Mouse (Mus musculus) inflammation-experienced regulatory T-cells, adult 16 weeks (primary cell): Measurements from ENCODE around the gene Olfr310. TPM values are rescaled to one million over a fixed set of nuclear protein-coding genes. Genes with fewer than 3 reads are reported as not detected.

Experiments used
- polyA plus RNA-seq: library from polyadenylated mRNA; unstranded; fragments of 100-300 nt; shearing (Covaris generic); gene quantifications from one replicate; pipeline ENCODE4 v1.2.1, GENCODE M21; 2017

The Olfr310 gene
- not detected for polyA plus RNA-seq

GRCm38 (mm10) chr7:86277072-86277471, at the start of gene Olfr310:
Gene Olfr310 (minus strand): TSS chr7:86277172.

GRCm38 (mm10) chr7:86325530-86325929, 48.6 kb upstream of the Olfr310 start, which contains the start of gene Olfr308:
Gene Olfr308 (minus strand): TSS chr7:86325630.

GRCm38 (mm10) chr7:86313608-86314007, 36.6 kb upstream of the Olfr310 start, which contains the start of gene Olfr309:
Gene Olfr309 (minus strand): TSS chr7:86313708.

GRCm38 (mm10) chr7:86246208-86246607, 30.8 kb downstream of the Olfr310 start, which contains the start of gene Vmn2r76:
Gene Vmn2r76 (minus strand): TSS chr7:86246308.

Other genes with a start within 250 kb of the Olfr310 start
- gene Vmn2r75, start 105.4 kb downstream of the Olfr310 start, polyA plus RNA-seq: not detected
- 0.10 TPM for gene Vmn2r76, start 30.9 kb downstream of the Olfr310 start, polyA plus RNA-seq
- not detected for gene Olfr309, start 36.5 kb upstream of the Olfr310 start, polyA plus RNA-seq
- not detected for gene Olfr308, start 48.5 kb upstream of the Olfr310 start, polyA plus RNA-seq
- gene Olfr307, start 60.4 kb upstream of the Olfr310 start, polyA plus RNA-seq: not detected
- not detected for gene Olfr305, start 89.8 kb upstream of the Olfr310 start, polyA plus RNA-seq
- gene Olfr304, start 109.5 kb upstream of the Olfr310 start, polyA plus RNA-seq: not detected
- not detected for gene Olfr303, start 120.6 kb upstream of the Olfr310 start, polyA plus RNA-seq
- not detected for gene Olfr301, start 126.7 kb upstream of the Olfr310 start, polyA plus RNA-seq
- not detected for gene Olfr299, start 182.7 kb upstream of the Olfr310 start, polyA plus RNA-seq
- not detected for gene Olfr298, start 215.3 kb upstream of the Olfr310 start, polyA plus RNA-seq
- not detected for gene Olfr297, start 242.8 kb upstream of the Olfr310 start, polyA plus RNA-seq